Mouse (Mus musculus) adrenal gland, adult 8-10 months (tissue): Measurements from ENCODE around the gene Gm10306. TPM values are rescaled to one million over a fixed set of nuclear protein-coding genes. Genes with fewer than 3 reads are reported as not detected.

ENCODE experiments used
- DNase-seq: peaks from one replicate; pipeline ENCODE4 v3.0.0; 2022
- total RNA-seq, 4 experiments: library from RNA; stranded (reverse); gene quantifications; 2 replicates each; pipeline ENCODE4 v1.2.4; 2022

Gene Gm10306
- total RNA-seq = under 1 TPM in 1 of 4 experiments, not detected in 3; 0.62 TPM

DNA sequence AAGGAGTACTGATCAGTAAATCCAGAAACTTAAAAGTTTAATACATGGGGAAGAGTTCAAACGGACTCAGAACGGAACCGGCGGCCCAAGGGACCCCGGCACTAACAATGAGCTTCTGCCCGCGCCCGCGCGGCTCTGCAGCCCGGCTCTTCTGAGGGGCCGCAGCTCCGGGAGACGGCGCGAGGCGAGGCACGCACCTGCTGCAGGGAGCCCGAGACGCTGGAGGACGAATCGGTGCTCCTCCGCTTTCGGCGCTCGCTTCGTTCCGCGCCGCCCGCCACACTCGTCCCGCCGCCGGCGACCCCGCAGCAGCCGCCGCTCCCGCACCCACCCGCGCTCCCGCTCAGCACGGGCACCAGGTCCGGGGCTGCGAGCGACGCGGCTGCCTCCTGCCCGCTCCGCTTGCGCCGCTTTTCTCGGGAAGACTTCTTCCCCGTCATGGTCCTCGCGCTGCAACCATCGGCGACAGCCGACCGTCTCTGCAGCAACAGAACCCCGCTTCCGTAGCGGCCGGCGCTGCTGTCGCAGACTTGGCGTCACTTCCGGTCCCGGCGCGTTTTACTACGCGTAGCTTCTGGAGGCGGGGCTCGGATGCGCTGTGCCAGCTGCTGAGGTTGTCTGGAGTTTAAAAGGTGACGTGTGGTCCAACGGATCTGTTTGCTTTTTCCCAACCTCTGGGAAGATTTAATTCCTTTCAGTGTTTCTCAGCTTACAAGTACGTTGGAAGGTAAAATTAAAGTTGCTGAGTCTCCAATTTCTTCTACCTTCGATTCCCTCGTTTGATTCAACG lies at the start of gene Gm10306, which contains the start of gene Caap1:
Gm10306 (plus strand) TSS at position 282 of the 790 bp plus-strand sequence.
Caap1 (minus strand) TSS at position 532 of the 790 bp plus-strand sequence.
- peak; percentile 82 for DNase-seq

DNA sequence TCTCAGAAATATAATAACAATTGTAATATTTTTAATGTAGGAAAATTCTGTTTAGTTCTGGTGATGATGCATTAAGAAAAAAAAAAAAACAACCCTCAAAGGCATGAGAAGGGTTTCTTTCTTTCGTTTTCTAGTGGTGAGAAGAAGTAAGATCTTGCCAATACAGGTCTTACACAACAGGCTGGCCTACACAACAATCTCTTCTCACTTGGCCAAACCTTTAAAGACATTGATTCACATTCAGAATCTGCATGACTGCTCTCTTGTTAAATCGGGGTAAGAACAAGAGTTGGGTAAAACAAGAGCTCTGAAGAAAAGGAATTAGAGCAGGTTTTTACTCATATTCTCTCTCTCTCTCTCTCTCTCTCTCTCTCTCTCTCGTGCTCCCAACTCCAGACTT lies 41.0 kb upstream of the Gm10306 start:
- no peak for DNase-seq

DNA sequence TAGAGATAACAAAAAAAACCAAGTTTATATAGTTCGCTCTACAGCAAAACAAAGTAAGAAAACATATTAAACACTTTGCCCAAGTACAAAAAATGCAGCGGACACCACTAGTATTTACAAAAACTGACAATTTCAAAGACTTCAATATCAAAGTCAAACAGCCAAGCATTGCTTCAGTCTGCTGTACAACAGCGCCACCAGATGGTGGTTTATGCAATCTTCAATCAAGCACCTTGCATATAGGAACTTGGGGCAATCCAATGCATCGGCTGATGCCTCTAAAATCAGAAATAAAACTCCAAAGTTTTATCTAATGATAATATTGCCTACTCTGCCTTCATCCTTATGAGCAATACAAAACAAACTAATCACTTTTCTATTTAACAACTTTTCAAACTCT lies 38.7 kb upstream of the Gm10306 start:
- DNase-seq = peak; percentile 17

DNA sequence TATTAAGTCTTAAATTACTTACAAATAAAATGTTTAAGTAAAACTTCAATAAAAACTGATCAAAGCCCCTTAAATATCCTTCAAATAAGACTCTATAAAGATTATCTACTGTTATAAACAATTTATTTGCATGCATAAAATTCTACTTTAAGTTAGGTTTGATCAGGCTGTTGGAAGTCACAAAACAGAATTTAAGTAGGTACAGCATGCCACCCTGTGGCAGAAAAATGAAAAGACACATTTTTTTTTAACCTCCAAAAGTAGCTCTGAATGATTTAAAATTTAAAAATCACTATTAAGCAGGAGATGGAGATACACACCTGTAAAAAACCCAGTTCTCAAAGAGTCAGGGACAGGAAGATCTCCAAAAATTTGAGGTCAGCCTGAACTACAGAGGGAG lies 33.0 kb upstream of the Gm10306 start:
- no peak for DNase-seq

DNA sequence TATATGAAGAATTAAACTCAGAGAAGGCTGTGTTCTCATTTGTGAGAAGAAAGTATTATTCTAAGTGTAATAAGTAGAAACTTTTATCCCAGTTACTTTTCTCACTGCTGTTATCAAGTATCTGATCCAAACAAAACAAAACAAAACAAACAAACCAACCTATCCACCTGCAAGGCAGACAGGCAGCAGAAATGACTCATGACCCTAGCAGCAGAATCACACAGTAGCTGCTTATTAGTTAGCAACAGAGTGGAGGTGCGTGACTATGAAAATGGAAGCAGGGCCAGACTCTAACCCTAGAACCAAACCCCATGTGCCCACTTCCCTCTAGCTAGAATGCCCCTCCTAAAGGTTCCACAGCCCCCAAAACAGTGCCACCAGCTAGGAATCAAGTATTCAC lies 26.9 kb upstream of the Gm10306 start:
- no peak for DNase-seq

GRCm38 (mm10) chr4:94533205-94533604 lies 23.1 kb upstream of the Gm10306 start:
- DNase-seq = no peak

GRCm38 (mm10) chr4:94543041-94543440 lies 13.3 kb upstream of the Gm10306 start:
- no peak for DNase-seq

DNA sequence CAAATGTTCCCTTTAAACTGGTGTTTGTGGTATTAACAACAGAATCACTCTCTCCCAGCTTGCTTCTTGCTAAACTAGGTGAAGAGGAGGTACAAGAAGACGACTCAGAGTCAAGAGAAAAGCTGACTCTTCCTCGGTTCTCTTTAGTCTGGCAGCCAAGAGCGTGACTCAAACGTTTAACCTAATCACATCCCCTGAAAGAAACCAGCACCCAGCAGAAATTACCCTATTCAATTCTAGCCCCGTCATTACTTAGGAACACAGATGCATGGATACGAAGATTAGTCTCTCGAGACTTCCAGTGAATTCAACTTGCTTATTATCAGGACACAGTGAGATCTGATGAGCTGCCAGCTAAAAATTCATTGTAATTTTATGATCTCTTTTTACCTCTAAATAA lies 12.0 kb upstream of the Gm10306 start:
- DNase-seq = no peak

GRCm38 (mm10) chr4:94554955-94555494 lies 1.3 kb upstream of the Gm10306 start:
- no peak for DNase-seq

DNA sequence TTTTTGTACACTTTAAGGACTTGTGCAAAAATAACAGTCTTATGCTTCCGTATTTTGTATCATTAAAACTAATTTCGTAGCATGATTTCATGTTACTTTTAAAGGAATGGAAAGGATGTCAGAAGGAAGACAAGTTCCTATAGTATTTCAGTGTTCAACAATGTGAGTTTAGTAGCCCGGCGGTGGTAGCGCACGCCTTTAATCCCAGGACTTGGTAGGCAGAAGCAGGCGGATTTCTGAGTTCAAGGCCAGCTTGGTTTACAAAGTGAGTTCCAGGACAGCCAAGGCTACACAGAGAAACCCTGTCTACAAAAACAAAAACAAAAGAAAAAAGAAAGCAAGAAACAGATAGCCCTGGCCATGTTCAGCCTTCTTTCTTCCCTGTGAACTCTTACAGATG lies 799 bp downstream of the Gm10306 start:
- DNase-seq = no peak

GRCm38 (mm10) chr4:94559266-94559665 lies 2.9 kb downstream of the Gm10306 start:
- DNase-seq = no peak

GRCm38 (mm10) chr4:94560316-94560715 lies 4.0 kb downstream of the Gm10306 start:
- no peak for DNase-seq

DNA sequence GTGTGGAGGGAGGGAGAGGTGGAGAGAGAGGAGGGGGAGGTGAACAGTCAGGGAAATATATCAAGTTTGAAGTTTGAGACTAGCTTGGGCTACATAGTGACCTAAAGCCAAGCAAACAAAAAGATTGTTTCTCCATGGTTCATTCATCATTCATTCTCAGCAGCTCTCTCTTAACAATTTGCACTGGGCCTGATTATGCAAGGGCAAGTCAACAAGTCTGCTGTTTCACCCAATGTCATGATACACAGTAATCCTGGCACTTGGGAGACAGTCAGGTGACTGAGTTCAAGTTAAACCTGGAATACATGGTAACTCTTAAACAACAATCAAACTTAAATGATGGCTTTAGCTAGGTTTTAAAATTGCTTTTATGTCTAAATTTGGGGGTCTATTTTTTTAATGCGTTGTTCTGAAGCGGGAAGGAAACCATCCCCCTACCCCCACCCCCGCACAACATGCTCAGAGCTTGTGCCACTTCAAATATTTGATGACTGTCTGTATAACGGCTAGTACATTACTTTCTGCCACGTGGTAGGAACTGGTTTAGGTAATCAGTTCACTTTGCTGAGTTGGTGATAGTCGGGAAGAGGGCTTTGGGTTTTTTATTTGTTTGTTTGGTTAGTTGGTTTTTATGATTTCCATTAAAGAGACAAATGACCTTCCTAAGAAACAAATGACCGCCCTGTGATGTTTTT lies 5.8 kb downstream of the Gm10306 start:
- DNase-seq = no peak

DNA sequence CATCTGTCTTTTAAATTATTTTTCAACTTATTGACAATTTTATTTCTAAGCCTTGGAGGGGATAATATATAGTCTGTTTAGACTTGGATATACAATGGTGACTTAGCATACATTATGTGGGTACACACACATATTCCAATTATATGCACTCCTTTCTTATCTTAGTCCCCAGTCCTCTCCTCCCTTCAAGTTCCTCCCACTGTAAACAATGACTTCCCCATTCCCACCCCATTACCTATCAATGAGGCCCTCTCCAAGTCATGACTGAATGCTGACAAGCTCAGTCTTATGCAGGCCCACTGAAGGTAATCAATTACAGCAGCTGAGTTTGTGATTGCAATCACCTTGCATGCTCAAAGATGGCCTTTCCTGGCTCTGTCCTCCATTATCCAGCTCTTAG lies 8.0 kb downstream of the Gm10306 start:
- DNase-seq = no peak

GRCm38 (mm10) chr4:94572677-94573076 lies 16.3 kb downstream of the Gm10306 start:
- DNase-seq = no peak

DNA sequence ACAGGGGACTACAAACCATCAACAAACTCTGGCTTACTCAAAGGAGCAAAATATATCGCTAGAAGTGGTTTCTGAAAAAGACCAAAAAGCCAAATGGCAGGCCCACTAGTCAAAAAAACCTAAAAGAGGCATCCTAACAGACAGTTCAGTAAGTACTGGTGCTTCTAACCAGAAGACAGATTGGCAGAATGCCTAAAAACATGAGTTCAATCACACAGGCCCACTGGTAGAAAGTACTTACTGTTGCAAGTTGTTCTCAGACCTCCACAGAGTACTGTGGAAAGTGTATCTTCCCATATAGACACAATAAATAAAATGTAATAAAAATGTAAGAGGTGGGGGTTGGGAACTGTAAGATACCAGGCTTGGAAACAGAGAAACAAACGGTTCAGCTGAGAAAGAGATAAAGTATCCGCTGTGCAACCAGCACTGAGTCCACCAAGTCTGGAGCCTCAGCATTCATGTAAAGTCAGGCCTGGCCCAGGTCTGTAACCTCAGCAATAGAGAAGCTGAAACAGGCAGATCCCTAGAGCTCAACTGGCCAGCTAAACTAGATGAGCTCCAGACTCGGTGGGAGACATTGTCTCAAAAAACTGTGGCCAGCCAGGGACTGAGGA lies 35.5 kb downstream of the Gm10306 start:
- DNase-seq = no peak

DNA sequence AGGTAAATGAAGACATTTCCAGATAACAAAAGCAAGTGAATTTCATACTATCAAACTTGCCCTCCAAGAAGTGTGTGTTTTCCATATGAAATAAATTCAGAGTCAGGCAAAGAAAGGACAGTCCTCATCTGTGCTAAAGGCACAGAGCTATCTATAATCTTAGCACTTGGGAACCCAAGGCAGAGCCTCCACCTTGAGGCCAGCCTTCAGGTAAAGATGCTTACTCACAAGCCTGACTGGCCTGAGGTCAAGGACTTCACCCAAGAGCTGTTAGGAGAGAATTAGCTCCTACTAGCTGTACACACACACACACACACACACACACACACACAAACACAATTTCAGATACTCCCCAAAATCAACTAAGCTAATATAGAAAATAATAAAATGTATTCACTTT lies 36.4 kb downstream of the Gm10306 start:
- no peak for DNase-seq

- no peak for DNase-seq
Measured at GRCm38 (mm10) chr4:94601395-94601794, 45.0 kb downstream of the Gm10306 start.

DNA sequence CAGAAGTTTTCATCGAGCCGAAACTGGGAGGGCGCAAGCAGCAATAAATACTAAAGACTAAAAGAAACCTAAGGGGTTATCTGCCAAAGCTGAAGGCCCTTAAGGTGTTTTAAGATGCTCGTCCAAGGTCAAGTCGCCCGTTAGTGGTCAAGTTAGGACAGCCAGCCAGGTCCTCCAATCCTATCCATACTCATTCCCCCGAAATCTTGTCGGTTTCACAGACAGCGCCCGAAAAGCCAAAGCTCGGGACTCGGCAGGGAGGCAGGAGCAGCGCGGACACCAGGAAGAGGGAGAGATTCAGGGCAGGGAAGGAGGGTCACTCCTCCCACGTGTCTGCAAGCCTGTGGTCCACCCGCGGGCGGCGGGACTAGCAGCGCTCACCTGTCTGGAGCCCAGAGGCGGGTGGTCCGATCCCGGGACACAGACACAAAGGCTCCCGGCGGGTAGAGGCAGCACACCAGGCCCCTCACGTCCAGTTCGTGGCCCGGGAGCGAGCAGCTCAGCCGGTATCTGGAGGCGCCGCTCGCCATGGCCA lies 46.2 kb downstream of the Gm10306 start:
- no peak for DNase-seq

- peak; percentile 86 for DNase-seq
Measured at GRCm38 (mm10) chr4:94603031-94603629, 46.8 kb downstream of the Gm10306 start, which contains the start of gene Plaa. Gene Plaa, minus strand, starts transcription at chr4:94603244.

DNA sequence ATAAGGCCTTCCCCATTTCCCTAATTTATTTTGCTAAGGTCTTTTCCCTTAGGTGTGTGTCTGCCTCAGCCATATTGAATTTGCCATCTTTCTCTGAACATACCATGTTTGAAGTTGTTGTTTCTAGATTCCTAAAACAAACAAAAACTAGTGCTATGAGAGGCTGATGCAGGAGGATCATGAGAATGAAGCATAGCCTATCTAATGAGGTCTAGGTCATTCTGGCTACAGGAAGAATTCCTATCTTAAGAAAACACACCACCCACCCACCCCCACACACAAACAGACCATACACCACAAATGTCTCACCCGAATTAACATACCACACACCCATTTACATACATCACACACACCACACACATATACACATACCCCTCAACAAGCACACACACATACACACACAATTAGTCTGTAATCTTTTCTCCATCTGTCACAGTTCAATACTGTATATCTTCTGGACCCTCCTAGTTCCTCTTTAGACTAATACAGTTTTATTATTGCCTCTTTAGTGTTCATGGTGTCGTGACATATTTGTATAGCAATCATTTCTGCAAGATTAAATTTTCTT lies 48.2 kb downstream of the Gm10306 start:
- DNase-seq = no peak

DNA sequence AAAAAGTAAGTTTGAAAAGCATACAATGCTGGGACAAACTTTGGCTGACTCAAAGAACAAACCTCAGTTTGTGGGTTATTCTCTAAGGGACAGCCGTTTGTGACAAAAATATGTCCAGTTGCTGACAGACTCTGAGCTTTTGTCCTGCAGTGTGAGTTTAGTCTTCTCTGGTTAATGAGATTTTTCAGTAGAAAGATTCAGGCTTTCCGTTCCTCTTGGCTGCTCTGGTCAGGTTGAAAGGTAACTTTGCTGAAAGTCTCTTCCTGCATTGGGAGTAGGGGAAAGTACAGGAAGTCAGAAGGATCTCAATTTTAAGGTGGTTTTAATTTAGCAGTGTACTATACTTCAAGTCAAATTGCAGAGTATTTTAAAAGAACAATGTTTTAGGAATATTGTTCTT lies 49.2 kb downstream of the Gm10306 start:
- DNase-seq = no peak
